Mouse (Mus musculus) liver, embryonic 11.5 days (tissue): ENCODE data around the gene Rfesd. TPM values are rescaled to one million over a fixed set of nuclear protein-coding genes. Genes with fewer than 3 reads are reported as not detected.

ENCODE experiments used
- ATAC-seq: fragments of 200-750 bp; cut with Nextera tagmentation; replicated peaks from 2 replicates; pipeline ENCODE4 v1.8.0; 2017; ENCODE audit warnings: moderate number of reproducible peaks, mild to moderate bottlenecking, moderate TSS enrichment, moderate library complexity; ENCODE audit not compliant: low FRiP score
- DNase-seq: peaks from one replicate; pipeline ENCODE4 v3.0.0-alpha.2; 2017; ENCODE audit warnings: low spot score
- H3K27ac ChIP-seq: fragments of 300-500 bp; sonication (generic); 2 replicates; pipeline ENCODE4 v1.5.1; 2014; ENCODE audit warnings: mild to moderate bottlenecking, low read depth, low read length, control low read depth
- H3K27me3 ChIP-seq: fragments of 300-500 bp; sonication (generic); replicated peaks from 2 replicates; pipeline ENCODE4 v1.6.1; 2014; ENCODE audit warnings: low read length, mixed read lengths; ENCODE audit not compliant: control insufficient read depth, insufficient read depth
- H3K36me3 ChIP-seq: fragments of 300-500 bp; sonication (generic); 2 replicates; pipeline ENCODE4 v1.6.1; 2014; ENCODE audit warnings: mild to moderate bottlenecking, low read length, moderate library complexity, mixed read lengths; ENCODE audit not compliant: control insufficient read depth, insufficient read depth
- H3K4me1 ChIP-seq: fragments of 300-500 bp; sonication (generic); replicated peaks from 2 replicates; pipeline ENCODE4 v1.6.1; 2014; ENCODE audit warnings: low read length, mixed read lengths; ENCODE audit not compliant: control insufficient read depth, insufficient read depth
- H3K4me2 ChIP-seq: fragments of 300-500 bp; sonication (generic); 2 replicates; pipeline ENCODE4 v1.6.1; 2014; ENCODE audit warnings: mild to moderate bottlenecking, control low read depth, moderate library complexity
- H3K4me3 ChIP-seq: fragments of 300-500 bp; sonication (generic); 2 replicates; pipeline ENCODE4 v1.5.1; 2014; ENCODE audit warnings: low read depth, low read length, control low read depth
- H3K9ac ChIP-seq: fragments of 300-500 bp; sonication (generic); 2 replicates; pipeline ENCODE4 v1.6.1; 2014; ENCODE audit warnings: low read depth, low read length, control low read depth
- H3K9me3 ChIP-seq: fragments of 300-500 bp; sonication (generic); 2 replicates; pipeline ENCODE4 v1.6.1; 2016; ENCODE audit warnings: low read length, inconsistent platforms, mixed read lengths; ENCODE audit not compliant: control insufficient read depth
- WGBS: fragments of 180-500 bp; shearing (Covaris S2); extraction: QIAGEN DNeasy Blood & Tissue Kit; methylation state at CpG from one replicate; pipeline ENCODE4 v1.1.7; 2014; 5-methylcytosine and 5-hydroxymethylcytosine counted together
- polyA plus RNA-seq: library from polyadenylated mRNA; unstranded; fragments of >200 nt; fragmentation: Nextera tagmentation; extraction: Ambion mirVana; gene quantifications from 2 replicates; pipeline ENCODE4 v1.2.1, GENCODE M21; 2014

Rfesd gene
- polyA plus RNA-seq, 1 experiment from 2014 or later = 183 TPM

DNA sequence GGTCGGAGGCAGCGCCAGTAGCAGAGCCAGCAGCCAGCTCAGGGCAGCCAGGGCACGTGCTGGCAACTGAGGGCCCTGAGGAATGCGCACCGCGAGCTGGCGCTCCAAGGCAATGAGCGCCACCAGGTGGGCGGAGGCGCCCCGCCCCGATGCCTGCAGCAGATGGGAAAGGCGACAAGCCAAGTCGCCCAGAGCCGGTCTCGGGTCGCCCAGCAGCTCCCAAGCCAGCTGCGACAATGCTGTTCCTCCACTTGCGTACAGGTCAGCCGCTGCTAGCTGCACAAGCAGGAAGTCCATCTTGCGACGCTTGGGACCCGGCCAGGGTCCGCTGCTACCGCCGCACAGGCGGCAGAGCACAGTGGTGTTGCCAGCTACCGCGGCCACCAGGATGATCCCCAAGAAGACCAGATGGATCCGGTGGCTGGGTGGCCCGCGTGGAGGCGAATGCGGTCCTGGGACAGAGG is 37.8 kb upstream of the Rfesd start:
- Histone ChIP-seq H3K27me3 (peaks cover 28% of the 10 kb centered on the region), H3K9ac (peak overlapping the region; percentile 59), H3K4me2 (peak overlapping the region; percentile 99), H3K36me3 (no peaks in the 10 kb centered on the region), H3K4me3 (peak overlapping the region; percentile 64), H3K9me3 (no peaks in the 10 kb centered on the region), H3K4me1 (peaks cover 14% of the 10 kb centered on the region), H3K27ac (no peak overlapping the region)
- under 1% methylated on average over 34 of the region's 34 CpGs for WGBS
- DNase-seq (peak; percentile 79), ATAC-seq (peak; percentile 84)

DNA sequence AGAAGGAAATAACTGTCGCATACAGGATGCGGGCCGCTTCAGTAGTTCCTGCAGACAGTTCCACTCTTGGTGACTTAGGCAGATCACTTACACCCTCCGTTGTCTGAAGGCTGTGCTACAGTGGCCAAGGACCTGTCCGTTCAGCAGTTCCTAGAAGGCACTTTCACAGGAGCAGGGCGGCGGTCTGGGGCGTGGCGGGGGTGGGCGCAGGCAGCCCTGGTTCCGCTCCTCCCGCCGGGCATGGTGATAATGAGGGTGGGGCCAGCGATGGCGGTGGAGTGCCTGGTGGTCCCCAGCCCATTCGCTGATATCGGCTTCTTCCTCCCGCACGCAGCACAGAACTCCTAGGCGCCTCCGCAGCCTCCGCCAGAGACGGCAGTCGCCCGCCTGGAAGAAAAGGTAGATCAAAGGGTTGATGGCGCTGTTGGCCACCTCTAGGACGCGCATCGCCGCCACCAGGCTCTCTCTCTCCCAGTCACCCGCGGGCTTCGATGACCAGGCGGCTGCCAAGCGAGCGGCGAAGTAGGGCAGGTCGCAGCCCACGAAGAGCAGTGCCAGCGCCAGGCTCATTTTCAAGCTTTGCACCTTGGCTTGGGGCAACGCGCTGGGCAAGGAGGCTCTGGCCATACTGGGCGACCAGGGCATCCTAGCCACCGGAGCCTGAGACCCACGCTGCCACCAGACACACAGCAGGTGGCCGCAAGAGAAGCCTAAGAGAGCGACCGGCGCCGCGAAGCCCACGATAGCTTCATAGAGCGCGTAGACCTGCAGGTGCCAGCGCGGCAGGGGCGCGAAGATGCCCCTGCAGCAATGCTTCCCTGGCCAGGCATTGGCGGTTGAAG is 37.1 kb upstream of the Rfesd start:
- peak overlapping the region; percentile 64 for H3K4me3 ChIP-seq
- H3K4me1 ChIP-seq = peaks cover 14% of the 10 kb centered on the region
- H3K36me3 ChIP-seq = no peaks in the 10 kb centered on the region
- DNase-seq (peak; percentile 81), ATAC-seq (peak; percentile 93)
- WGBS = under 1% methylated on average over 58 of the region's 59 CpGs
- H3K4me2 ChIP-seq = peak overlapping the region; percentile 99
- peak overlapping the region; percentile 59 for H3K9ac ChIP-seq
- peak overlapping the region; percentile 60 for H3K27ac ChIP-seq
- no peaks in the 10 kb centered on the region for H3K9me3 ChIP-seq
- H3K27me3 ChIP-seq = peaks cover 28% of the 10 kb centered on the region

DNA sequence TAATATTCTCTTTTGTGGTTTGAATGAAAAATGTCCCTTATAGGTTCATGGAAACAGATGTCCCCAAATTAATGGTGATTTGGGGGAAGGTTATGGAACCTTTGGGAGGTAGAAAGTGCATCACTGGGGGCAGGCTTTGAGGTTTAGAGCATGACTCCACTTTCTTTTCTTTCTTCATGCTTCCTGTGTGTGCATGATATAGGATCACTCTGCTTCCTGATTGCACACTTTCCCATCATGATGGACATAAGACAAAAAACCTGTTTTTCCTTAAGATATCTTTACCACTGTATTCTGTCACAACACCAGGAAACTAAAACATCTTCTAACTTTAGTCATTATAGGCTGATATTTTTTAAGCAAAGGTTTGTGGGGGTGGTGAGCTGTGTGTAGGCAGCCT is 26.5 kb upstream of the Rfesd start:
- Histone ChIP-seq H3K27ac (no peak overlapping the region), H3K9ac (no peak overlapping the region), H3K4me3 (no peak overlapping the region), H3K9me3 (no peaks in the 10 kb centered on the region), H3K4me2 (no peak overlapping the region), H3K4me1 (no peaks in the 10 kb centered on the region), H3K36me3 (no peaks in the 10 kb centered on the region), H3K27me3 (no peaks in the 10 kb centered on the region; the same call in 1 of the 2 replicates)
- DNase-seq (no peak), ATAC-seq (no peak)

DNA sequence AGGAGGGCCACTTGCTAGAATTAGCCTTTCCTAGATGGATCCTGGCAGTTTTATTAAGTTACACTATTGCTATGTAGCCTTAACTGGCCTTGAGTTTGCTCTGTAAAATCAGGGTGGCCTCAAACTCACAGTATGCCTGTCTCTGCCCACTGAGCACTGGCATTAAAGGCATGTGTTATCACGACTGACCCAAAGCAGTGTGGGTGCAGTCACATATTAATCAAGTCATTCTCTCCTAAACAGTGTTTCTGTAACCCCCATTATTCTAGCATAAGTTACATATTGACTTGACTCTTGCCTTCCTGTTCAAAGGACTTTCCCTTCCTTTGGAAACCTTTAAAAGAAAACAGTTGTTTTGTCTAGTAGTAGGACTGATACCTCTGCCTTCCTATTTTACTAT is 23.9 kb upstream of the Rfesd start:
- H3K4me3 ChIP-seq = no peak overlapping the region
- no peaks in the 10 kb centered on the region for H3K4me1 ChIP-seq
- H3K27me3 ChIP-seq = no peaks in the 10 kb centered on the region; the same call in 1 of the 2 replicates
- no peak for ATAC-seq
- H3K9ac ChIP-seq = no peak overlapping the region
- no peak overlapping the region for H3K27ac ChIP-seq
- H3K4me2 ChIP-seq = no peak overlapping the region
- WGBS = 67% methylated on average over 1 of the region's 1 CpGs
- H3K36me3 ChIP-seq = no peaks in the 10 kb centered on the region
- H3K9me3 ChIP-seq = no peaks in the 10 kb centered on the region
- no peak for DNase-seq

DNA sequence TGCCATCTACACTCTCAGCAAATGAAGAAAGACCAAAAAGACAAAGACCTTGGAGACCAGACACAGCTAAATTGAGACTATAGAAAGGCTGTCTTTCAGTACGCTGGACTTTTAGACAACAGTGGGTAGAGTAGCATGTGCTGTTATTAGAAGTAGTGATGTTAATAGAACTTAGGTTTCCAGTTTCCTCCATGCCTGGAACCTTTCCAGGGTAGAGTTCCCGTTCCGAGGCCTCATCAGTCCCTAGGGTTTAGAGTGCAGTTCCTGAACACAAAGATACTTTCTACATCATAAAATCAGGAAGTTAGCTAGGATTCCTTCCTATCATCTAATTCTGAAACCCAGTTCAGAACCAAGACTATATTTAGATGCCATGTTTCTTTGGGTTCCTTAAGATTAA is 6.1 kb upstream of the Rfesd start:
- no peaks in the 10 kb centered on the region for H3K36me3 ChIP-seq
- H3K4me2 ChIP-seq = no peak overlapping the region
- no peaks in the 10 kb centered on the region for H3K4me1 ChIP-seq
- H3K27me3 ChIP-seq = no peaks in the 10 kb centered on the region
- H3K9ac ChIP-seq = no peak overlapping the region
- H3K4me3 ChIP-seq = no peak overlapping the region
- DNase-seq = no peak
- no peak for ATAC-seq
- H3K27ac ChIP-seq = no peak overlapping the region
- no peaks in the 10 kb centered on the region for H3K9me3 ChIP-seq
- 79% methylated on average over 3 of the region's 3 CpGs for WGBS

DNA sequence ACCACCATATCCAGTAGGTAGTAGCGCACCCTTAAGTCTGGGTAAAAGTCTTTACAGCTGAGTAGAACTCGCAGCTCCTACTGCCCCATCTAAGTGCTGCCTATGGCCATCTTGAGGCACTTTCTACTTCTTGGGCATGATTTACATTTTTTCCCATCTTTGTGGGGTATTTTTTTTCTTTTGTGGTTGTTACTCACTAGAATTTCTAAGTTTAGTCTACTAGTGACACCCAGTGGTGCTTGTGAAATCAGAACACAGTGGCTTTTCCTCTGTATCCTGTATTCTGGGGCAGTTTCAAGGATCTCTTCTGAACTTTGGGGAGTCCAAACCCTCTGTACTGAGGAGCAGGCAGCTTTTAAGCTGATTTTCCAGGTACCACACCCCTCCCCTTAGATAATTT is 3.3 kb upstream of the Rfesd start:
- DNase-seq (no peak), ATAC-seq (no peak)
- Histone ChIP-seq H3K4me2 (no peak overlapping the region), H3K27me3 (no peaks in the 10 kb centered on the region), H3K9ac (no peak overlapping the region), H3K27ac (no peak overlapping the region), H3K36me3 (no peaks in the 10 kb centered on the region), H3K4me1 (no peaks in the 10 kb centered on the region), H3K4me3 (no peak overlapping the region), H3K9me3 (no peaks in the 10 kb centered on the region)
- WGBS = 88% methylated on average over 2 of the region's 2 CpGs

DNA sequence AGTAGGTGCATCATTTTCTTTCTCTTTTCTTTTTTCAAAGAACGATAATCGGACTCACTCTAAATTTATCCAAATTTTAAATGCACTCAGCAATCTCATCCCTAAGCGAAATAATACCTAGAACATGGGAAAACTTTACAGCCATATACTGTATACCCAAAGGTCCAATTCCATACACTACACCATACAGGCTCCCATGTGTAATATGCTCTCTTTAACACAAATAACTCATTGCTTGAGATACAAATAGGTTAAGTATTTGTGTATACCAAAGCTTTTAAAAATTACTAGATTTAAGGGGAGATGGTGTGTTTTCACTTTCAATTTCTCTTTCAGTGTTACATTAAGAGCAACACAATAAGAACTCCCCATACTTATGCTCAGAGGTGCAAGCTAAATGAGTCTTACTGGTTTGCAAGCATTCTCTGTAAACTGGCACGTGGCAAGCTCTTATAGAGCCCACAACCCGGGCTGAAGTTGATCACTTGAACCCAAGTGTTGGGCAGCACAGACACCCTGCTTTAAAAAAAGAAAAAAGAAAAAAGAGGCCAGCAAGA is 403 bp upstream of the Rfesd start:
- 36% methylated on average over 5 of the region's 5 CpGs for WGBS
- Histone ChIP-seq H3K27ac (no peak overlapping the region), H3K4me1 (no peaks in the 10 kb centered on the region), H3K27me3 (no peaks in the 10 kb centered on the region), H3K4me3 (peak overlapping the region; percentile 77), H3K36me3 (no peaks in the 10 kb centered on the region), H3K4me2 (peak overlapping the region; percentile 64), H3K9ac (peak overlapping the region; percentile 94), H3K9me3 (no peaks in the 10 kb centered on the region)
- DNase-seq (no peak), ATAC-seq (peak; percentile 35)

DNA sequence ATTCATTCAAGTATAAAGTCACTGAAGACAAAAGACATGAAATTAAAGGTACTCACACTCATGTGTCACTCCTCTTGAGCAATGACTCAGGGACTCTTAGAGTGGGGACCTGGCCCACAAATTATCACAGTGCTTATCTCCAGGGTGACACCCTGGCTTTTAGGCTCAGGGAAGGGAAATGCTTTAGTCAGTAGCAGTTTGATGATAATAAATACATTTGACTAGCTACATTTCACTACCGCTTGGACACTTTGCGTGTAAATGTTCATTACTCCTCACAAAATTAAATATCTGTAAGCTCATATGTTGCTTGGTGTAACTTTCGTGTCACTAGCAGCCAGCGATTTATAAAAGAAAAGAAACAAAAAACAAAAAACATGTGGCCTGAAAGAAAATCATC is 1.1 kb downstream of the Rfesd start:
- Histone ChIP-seq H3K4me2 (peak overlapping the region; percentile 64), H3K27me3 (no peaks in the 10 kb centered on the region), H3K9ac (peak overlapping the region; percentile 94), H3K27ac (peak overlapping the region; percentile 94), H3K36me3 (no peaks in the 10 kb centered on the region), H3K4me1 (peaks cover 3% of the 10 kb centered on the region; the same call in 1 of the 2 replicates), H3K4me3 (peak overlapping the region; percentile 77), H3K9me3 (no peaks in the 10 kb centered on the region)
- DNase-seq (no peak), ATAC-seq (peak; percentile 76)
- WGBS = 42% methylated on average over 4 of the region's 4 CpGs

DNA sequence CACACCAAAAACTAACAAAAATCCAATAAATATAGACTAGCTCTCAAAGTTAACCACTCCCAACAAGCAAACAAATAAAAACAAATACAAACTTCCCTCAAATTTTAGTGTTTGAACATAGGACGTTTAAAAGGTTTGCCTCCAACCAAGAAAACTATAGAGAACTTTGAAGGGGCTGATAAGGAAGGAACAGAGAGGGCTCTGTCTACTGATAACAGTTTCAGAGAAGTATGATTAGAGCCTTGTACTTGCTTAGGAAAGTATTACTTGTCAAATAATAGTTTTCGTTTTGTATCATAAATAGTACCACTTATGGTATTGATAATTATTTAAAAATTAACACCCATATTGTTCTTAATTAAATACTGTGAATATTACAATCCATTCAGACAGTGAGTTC is 4.0 kb downstream of the Rfesd start:
- H3K4me2 ChIP-seq = peak overlapping the region; percentile 53
- no peaks in the 10 kb centered on the region for H3K9me3 ChIP-seq
- H3K27me3 ChIP-seq = no peaks in the 10 kb centered on the region
- H3K27ac ChIP-seq = no peak overlapping the region
- no peak overlapping the region for H3K9ac ChIP-seq
- no peak for ATAC-seq
- WGBS = 36% methylated on average over 2 of the region's 2 CpGs
- H3K36me3 ChIP-seq = no peaks in the 10 kb centered on the region
- DNase-seq = no peak
- H3K4me1 ChIP-seq = peaks cover 6% of the 10 kb centered on the region
- 0 out of 2 replicates have a peak overlapping the region, but pooled peaks have one; percentile 23 for H3K4me3 ChIP-seq
